Mouse (Mus musculus): ENCODE measurements around the gene T2. TPM values are rescaled to one million over a fixed set of nuclear protein-coding genes. Genes with fewer than 3 reads are reported as not detected.
"Not testable (repeated sequence)": the region's sequence is repeated elsewhere in the genome, so short reads cannot be mapped to it uniquely, and the experiment has no call there.

Gene T2
- polyA plus RNA-seq, 1 experiment from 2014 or later: 0.43 TPM

DNA sequence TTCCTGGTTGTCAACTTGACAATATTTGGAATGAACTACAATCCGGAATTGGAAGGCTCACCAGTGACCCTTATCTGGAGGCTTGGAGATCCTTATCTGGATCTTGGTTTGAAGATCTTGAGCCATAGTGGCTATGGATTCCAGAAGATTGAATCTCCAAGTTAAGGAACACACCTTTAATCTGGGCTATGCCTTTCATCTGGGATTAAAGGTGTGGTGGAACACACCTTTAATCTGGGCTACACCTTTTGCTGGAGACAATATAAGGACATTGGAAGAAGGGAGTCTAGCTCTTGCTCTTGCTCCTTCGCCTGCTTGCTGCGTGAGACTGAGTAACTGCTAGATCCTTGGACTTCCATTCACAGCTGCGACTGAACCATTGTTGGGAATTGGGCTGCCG lies 18.6 kb upstream of the T2 start, which contains the start of gene Prr18:
Gene Prr18, plus strand, starts transcription at position 301 of the 400 bp plus-strand sequence.
- not testable (repeated sequence) for H3K36me3 ChIP-seq (ENCODE audit: control insufficient read depth, insufficient read depth, low read length); H3K9ac ChIP-seq (ENCODE audit: low read depth, low read length); DNase-seq (ENCODE audit: low spot score); ATAC-seq (replicated peaks; ENCODE audit: low FRiP score); H3K9me3 ChIP-seq (ENCODE audit: control insufficient read depth, low read length); H3K4me3 ChIP-seq (ENCODE audit: low read depth, low read length); H3K4me2 ChIP-seq; H3K27ac ChIP-seq (ENCODE audit: low read depth, low read length)
- Histone ChIP-seq H3K4me1 (replicated peaks; ENCODE audit: control insufficient read depth, insufficient read depth, low read length) (peaks cover 10% of the 10 kb centered on the region; the same call in 1 of the 2 replicates), H3K27me3 (replicated peaks; ENCODE audit: control insufficient read depth, insufficient read depth, low read length) (peaks cover 40% of the 10 kb centered on the region)
- WGBS: no CpG with 5 or more reads among the region's 5 CpGs

GRCm38 (mm10) chr17:8339666-8340374 lies 16.0 kb upstream of the T2 start:
- Histone ChIP-seq H3K9ac (ENCODE audit: low read depth, low read length) (no peak overlapping the region), H3K4me3 (ENCODE audit: low read depth, low read length) (no peak overlapping the region), H3K27me3 (replicated peaks; ENCODE audit: control insufficient read depth, insufficient read depth, low read length) (peaks cover 53% of the 10 kb centered on the region), H3K4me1 (replicated peaks; ENCODE audit: control insufficient read depth, insufficient read depth, low read length) (peaks cover 10% of the 10 kb centered on the region; the same call in 1 of the 2 replicates), H3K4me2 (peak overlapping the region; percentile 79; the same call in 1 of the 2 replicates), H3K36me3 (ENCODE audit: control insufficient read depth, insufficient read depth, low read length) (no peaks in the 10 kb centered on the region), H3K27ac (ENCODE audit: low read depth, low read length) (no peak overlapping the region), H3K9me3 (ENCODE audit: control insufficient read depth, low read length) (no peaks in the 10 kb centered on the region)
- 34% methylated on average over 8 of the region's 8 CpGs for WGBS
- no peak for DNase-seq (ENCODE audit: low spot score)
- ATAC-seq (replicated peaks; ENCODE audit: low FRiP score): no peak

- Histone ChIP-seq H3K9me3 (ENCODE audit: control insufficient read depth, low read length) (no peaks in the 10 kb centered on the region), H3K4me2 (peak overlapping the region; percentile 79), H3K27ac (ENCODE audit: low read depth, low read length) (no peak overlapping the region), H3K36me3 (ENCODE audit: control insufficient read depth, insufficient read depth, low read length) (no peaks in the 10 kb centered on the region), H3K4me3 (ENCODE audit: low read depth, low read length) (peak overlapping the region; percentile 52), H3K27me3 (replicated peaks; ENCODE audit: control insufficient read depth, insufficient read depth, low read length) (peaks cover 53% of the 10 kb centered on the region), H3K4me1 (replicated peaks; ENCODE audit: control insufficient read depth, insufficient read depth, low read length) (peaks cover 10% of the 10 kb centered on the region; the same call in 1 of the 2 replicates), H3K9ac (ENCODE audit: low read depth, low read length) (no peak overlapping the region)
- no peak for ATAC-seq (replicated peaks; ENCODE audit: low FRiP score)
- under 1% methylated on average over 88 of the region's 92 CpGs for WGBS
- peak; percentile 40 for DNase-seq (ENCODE audit: low spot score)
Observed at GRCm38 (mm10) chr17:8340407-8341359, 15.1 kb upstream of the T2 start.

DNA sequence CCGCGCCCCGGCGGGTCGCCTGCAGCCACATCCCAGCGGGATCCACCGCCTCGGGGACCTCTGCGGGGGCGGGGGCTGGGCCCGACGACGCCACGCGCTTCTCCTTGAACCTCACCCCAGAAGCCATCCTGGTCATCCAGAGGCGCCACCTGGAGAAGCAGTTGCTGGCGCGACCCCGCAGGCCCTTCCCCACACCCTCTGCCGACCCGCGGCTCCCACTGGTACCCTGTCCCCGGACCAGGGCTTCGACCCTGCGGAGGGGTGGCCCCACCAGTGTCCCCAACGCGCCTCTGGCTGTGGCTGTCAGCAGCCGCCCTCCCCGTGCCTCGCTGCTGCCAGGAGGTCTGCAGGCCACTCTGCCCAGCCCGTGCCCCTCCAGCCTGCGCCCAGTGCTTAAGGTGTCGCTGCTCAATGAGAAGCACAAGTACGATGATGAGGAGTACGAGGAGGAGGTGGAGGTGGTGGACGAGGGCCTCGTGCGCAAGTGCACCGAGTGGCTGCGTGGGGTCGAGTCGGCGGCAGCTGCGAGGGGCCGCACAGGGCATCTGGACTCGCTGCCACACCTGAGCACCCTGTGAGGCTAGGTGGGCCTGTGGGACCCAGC lies 14.3 kb upstream of the T2 start:
- no peak for ATAC-seq (replicated peaks; ENCODE audit: low FRiP score)
- H3K9me3 ChIP-seq (ENCODE audit: control insufficient read depth, low read length): no peaks in the 10 kb centered on the region
- peak overlapping the region; percentile 52 for H3K4me3 ChIP-seq (ENCODE audit: low read depth, low read length)
- H3K9ac ChIP-seq (ENCODE audit: low read depth, low read length): no peak overlapping the region
- H3K4me1 ChIP-seq (replicated peaks; ENCODE audit: control insufficient read depth, insufficient read depth, low read length): peaks cover 10% of the 10 kb centered on the region; the same call in 1 of the 2 replicates
- H3K27ac ChIP-seq (ENCODE audit: low read depth, low read length): no peak overlapping the region
- 16% methylated on average over 46 of the region's 46 CpGs for WGBS
- H3K27me3 ChIP-seq (replicated peaks; ENCODE audit: control insufficient read depth, insufficient read depth, low read length): peaks cover 53% of the 10 kb centered on the region
- DNase-seq (ENCODE audit: low spot score): no peak
- no peaks in the 10 kb centered on the region for H3K36me3 ChIP-seq (ENCODE audit: control insufficient read depth, insufficient read depth, low read length)
- H3K4me2 ChIP-seq: peak overlapping the region; percentile 79

DNA sequence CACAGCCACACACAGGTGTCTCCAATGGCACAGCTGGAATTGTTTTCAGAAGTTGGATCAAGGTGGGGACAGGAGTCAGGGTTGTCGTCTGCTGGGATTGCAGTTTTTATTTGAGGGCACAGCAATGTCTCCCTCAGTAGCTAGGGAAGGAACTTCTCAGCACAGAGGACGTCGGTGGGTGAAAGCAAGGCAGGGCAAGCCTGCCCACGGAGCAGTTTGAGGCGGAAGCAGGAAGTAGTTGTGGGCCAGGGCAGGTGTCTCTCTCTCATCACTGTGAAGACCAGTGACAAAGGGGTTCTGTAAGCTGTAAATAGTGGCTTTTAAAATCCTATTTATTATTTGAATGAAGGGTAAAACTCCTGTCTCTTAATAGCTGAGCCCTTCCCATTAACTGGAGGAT lies 13.1 kb upstream of the T2 start:
- ATAC-seq (replicated peaks; ENCODE audit: low FRiP score): no peak
- no peak overlapping the region for H3K4me2 ChIP-seq
- H3K36me3 ChIP-seq (ENCODE audit: control insufficient read depth, insufficient read depth, low read length): no peaks in the 10 kb centered on the region
- no peak overlapping the region for H3K27ac ChIP-seq (ENCODE audit: low read depth, low read length)
- no peaks in the 10 kb centered on the region for H3K9me3 ChIP-seq (ENCODE audit: control insufficient read depth, low read length)
- H3K4me3 ChIP-seq (ENCODE audit: low read depth, low read length): no peak overlapping the region
- H3K9ac ChIP-seq (ENCODE audit: low read depth, low read length): no peak overlapping the region
- H3K4me1 ChIP-seq (replicated peaks; ENCODE audit: control insufficient read depth, insufficient read depth, low read length): peaks cover 10% of the 10 kb centered on the region; the same call in 1 of the 2 replicates
- DNase-seq (ENCODE audit: low spot score): no peak
- H3K27me3 ChIP-seq (replicated peaks; ENCODE audit: control insufficient read depth, insufficient read depth, low read length): peaks cover 53% of the 10 kb centered on the region
- WGBS: 27% methylated on average over 5 of the region's 5 CpGs

- DNase-seq (ENCODE audit: low spot score) (no peak), ATAC-seq (replicated peaks; ENCODE audit: low FRiP score) (no peak)
- Histone ChIP-seq H3K4me3 (ENCODE audit: low read depth, low read length) (no peak overlapping the region), H3K36me3 (ENCODE audit: control insufficient read depth, insufficient read depth, low read length) (no peaks in the 10 kb centered on the region), H3K27ac (ENCODE audit: low read depth, low read length) (no peak overlapping the region), H3K27me3 (replicated peaks; ENCODE audit: control insufficient read depth, insufficient read depth, low read length) (peaks cover 50% of the 10 kb centered on the region), H3K9me3 (ENCODE audit: control insufficient read depth, low read length) (no peaks in the 10 kb centered on the region), H3K9ac (ENCODE audit: low read depth, low read length) (no peak overlapping the region), H3K4me2 (no peak overlapping the region), H3K4me1 (replicated peaks; ENCODE audit: control insufficient read depth, insufficient read depth, low read length) (peaks cover 10% of the 10 kb centered on the region; the same call in 1 of the 2 replicates)
- WGBS: 73% methylated on average over 6 of the region's 6 CpGs
Observed at GRCm38 (mm10) chr17:8343416-8343815, 12.4 kb upstream of the T2 start.

- H3K4me2 ChIP-seq: no peak overlapping the region
- 71% methylated on average over 5 of the region's 5 CpGs for WGBS
- H3K4me3 ChIP-seq (ENCODE audit: low read depth, low read length): no peak overlapping the region
- ATAC-seq (replicated peaks; ENCODE audit: low FRiP score) (no peak), DNase-seq (ENCODE audit: low spot score) (no peak)
- no peak overlapping the region for H3K9ac ChIP-seq (ENCODE audit: low read depth, low read length)
- H3K36me3 ChIP-seq (ENCODE audit: control insufficient read depth, insufficient read depth, low read length): no peaks in the 10 kb centered on the region
- no peak overlapping the region for H3K27ac ChIP-seq (ENCODE audit: low read depth, low read length)
- H3K27me3 ChIP-seq (replicated peaks; ENCODE audit: control insufficient read depth, insufficient read depth, low read length): peaks cover 6% of the 10 kb centered on the region
- H3K9me3 ChIP-seq (ENCODE audit: control insufficient read depth, low read length): no peaks in the 10 kb centered on the region
- H3K4me1 ChIP-seq (replicated peaks; ENCODE audit: control insufficient read depth, insufficient read depth, low read length): no peaks in the 10 kb centered on the region
Observed at GRCm38 (mm10) chr17:8347765-8348285, 8.0 kb upstream of the T2 start.

DNA sequence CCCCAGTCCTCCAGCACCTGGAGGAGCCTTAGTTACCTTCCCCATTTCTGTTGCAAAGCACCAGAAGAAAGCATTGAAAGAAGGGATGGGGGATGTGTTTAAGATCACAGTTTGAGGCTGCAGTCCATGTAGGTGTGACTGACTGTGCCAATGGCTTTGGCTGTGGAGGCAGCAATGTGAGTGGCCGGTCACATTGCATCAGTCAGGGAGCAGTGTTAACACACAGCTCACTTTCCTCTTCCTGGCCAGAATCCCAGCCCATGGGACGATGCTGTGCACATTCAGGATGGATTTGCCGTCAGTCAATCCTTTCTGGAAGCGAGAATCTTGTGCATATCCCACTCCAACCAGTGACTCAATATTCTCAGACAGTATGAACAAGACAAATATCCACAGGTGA lies 6.9 kb upstream of the T2 start:
- no peak overlapping the region for H3K4me3 ChIP-seq (ENCODE audit: low read depth, low read length)
- no peaks in the 10 kb centered on the region for H3K27me3 ChIP-seq (replicated peaks; ENCODE audit: control insufficient read depth, insufficient read depth, low read length)
- H3K36me3 ChIP-seq (ENCODE audit: control insufficient read depth, insufficient read depth, low read length): no peaks in the 10 kb centered on the region
- no peak overlapping the region for H3K9ac ChIP-seq (ENCODE audit: low read depth, low read length)
- no peaks in the 10 kb centered on the region for H3K4me1 ChIP-seq (replicated peaks; ENCODE audit: control insufficient read depth, insufficient read depth, low read length)
- no peak overlapping the region for H3K27ac ChIP-seq (ENCODE audit: low read depth, low read length)
- ATAC-seq (replicated peaks; ENCODE audit: low FRiP score) (no peak), DNase-seq (ENCODE audit: low spot score) (no peak)
- no peaks in the 10 kb centered on the region for H3K9me3 ChIP-seq (ENCODE audit: control insufficient read depth, low read length)
- H3K4me2 ChIP-seq: no peak overlapping the region
- WGBS: 79% methylated on average over 4 of the region's 4 CpGs
